Mouse (Mus musculus): ENCODE data around the gene Gab1.

Gene Gab1

DNA sequence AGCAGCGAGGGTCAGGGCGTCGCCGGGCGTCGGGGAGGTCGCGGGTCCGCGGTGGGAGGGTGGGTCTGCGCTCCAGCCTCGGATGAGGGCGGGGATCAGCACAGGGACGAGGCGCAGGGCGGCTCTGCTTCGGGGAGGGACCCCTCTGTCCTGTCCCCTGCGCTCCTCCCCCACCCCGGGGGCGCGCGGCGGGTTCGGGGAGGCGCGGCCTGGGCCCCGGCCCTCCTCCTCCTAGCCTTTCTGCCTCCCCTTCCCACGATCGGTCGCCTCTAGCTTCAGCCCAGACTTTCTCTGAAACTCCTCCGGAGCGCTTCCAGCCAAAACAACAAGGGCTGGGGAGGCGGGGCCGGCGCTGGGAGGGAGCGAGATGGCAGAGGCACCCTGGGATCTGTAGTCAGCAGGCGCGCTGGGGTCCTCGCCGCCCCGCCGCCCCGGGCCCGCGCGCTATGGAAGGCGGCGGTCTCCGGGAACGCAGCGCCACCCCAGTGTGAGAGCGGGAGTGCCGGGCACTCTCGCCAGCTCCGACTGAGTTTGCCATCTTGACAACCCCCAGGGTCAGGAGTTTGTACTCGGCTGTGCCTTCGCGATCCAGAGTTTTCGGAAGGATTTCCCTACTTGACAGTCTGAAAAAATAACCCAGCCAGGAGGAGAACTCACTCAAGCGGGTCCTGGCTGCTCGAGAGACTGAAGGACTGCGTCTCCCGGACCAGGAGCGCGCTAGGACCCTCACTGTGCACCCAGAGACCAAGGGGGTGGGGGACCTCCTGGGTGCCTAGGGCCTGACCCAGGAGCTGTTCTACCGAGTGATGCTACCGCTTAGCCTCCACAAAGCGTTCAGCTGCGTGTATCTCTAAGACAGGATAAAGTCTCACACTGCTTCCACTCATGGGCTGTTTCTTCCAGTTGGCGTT, at the start of gene Gab1:
Gene Gab1, minus strand, starts transcription at position 324 of the 911 bp plus-strand sequence.
- DNase-seq (ENCODE audit: extremely low read depth, insufficient read length, low spot score), result peak; percentile 87

DNA sequence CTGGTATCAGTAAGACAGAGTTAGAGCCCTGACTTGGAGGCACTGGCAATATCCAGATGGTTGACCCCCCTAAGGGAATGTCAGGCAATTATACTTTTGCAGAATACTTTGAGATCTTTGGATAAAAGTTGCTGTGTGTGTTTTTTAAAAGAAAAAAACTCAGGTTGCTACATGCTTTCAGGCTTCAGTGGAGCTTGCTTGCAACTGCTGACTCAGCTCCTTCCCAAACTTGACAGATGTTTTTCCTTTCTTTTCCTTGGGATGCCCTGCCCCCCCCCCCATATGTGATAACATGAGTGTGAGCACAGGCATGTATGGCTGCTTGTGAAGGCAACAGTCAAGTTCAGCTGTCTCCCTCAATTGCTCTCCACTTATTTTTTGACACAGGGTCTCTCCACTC, 48.5 kb upstream of the Gab1 start:
- no peak for DNase-seq (ENCODE audit: extremely low read depth, insufficient read length, low spot score)

DNA sequence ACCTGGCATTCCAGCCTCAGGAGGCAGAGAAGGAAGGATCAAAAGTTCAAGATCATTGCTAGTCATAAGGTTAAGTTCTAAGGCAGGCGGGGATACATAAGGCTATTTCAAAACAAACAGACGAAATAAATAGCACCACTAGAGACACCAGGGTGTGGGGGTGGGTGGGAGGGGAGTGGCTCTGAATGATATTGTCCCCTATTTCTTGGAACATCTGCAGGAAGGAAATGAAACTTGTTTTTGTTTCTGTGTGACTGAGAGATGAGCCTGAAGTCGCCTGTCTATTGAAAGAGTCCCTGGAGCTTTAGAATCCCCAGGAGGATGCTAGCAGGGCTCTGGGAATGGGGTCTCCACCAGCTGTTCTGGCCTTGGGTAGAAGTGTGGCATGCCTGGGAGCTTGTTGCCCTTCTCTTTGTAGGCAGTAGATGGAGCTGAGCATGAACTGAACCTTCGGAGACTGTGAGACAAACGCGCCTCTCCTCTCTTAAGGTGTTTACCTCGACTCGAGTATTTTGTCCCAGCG, 43.5 kb upstream of the Gab1 start:
- DNase-seq (ENCODE audit: extremely low read depth, insufficient read length, low spot score), result no peak

DNA sequence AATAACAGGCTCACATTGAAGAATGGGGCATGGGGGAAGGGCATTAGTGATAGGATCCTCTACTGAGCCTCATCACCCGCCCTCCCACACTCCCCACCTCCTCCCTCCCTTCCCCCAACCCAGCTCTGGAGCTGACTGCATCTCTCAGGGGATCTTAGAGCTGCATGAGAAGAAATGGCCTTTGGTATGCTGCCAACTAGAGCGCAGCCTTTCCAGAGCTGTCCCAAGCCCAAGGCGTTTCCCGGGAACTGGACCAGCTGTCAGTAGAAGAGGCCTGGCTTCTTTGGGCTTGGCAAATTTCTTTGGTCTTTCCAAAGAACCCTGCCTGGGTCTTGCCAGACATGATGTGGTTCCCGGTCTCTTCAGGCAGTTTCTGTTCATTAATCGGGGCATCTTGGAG, 42.3 kb upstream of the Gab1 start:
- DNase-seq (ENCODE audit: extremely low read depth, insufficient read length, low spot score), result no peak

DNA sequence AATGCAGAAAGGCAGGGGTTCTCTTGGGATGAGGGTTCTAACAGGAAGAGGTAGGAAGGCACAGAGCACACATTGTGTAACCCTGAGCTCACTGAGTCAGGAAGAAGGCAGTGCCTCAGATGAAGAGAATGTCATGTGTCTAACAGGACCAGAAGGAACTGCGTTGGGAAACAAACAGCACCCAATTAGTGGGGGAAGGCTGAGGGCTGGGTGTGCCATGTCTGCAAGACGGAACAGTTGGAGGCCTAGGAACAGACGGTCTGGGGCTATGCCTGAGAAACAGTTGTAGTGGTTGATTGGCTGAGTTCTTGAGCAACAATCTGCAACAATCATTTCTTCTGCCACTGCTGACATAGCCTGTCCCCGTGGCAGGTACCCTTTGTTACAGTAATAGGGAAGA, 38.8 kb upstream of the Gab1 start:
- no peak for DNase-seq (ENCODE audit: extremely low read depth, insufficient read length, low spot score)

DNA sequence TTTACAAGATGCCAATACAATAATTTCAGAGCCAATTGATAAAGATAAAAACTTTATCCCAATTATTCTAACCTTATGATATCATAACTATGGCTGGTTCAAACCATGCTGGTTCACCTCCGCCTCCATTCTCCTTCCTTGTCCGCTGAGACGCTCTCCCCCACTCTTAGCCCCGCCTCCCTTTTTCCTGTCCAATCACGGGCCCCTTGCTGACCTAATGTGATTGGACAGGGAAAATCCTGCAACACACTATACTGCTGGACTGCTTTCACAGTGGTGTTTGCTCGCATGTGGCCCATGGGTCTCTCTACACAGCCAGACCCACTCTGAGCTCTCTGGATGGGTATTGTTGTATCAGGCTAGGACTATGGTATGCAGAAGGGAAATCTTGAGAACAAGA, 38.2 kb upstream of the Gab1 start:
- peak; percentile 48 for DNase-seq (ENCODE audit: extremely low read depth, insufficient read length, low spot score)

DNA sequence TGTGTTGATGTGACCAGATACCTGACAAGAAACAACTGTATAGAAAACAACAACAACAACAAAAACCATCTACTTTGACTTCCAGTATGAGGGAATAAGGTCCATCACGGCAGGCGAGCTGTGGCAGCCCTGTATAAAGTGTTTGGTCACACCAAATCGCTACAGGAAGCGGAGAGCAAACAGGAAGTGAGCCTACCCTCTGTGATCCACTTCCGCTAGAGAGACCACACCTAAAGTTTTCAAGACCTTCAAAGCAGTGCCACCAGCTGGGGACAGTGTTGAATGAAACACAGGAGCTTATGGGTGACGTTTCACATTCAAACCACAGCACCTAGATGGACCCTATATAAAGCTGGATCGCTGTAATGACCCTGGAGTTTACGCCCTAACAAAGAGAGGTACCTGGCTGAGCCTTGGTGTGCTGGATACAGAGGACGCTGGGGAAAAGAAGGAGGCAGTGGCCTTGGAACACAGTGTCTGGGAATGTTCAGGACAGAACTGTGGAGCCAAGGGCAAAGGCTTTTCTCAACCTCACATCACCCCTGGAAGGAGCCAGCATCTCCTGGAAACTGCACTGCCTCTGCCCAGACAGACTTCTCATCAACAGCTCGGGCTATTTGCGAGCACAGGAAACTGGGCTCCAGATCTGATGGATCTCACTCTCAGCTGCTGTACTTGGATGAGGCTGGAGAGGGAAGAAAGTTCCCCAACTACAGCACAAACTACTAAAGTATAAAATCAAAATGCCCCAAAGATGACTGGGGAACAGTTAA, 36.3 kb upstream of the Gab1 start:
- DNase-seq (ENCODE audit: extremely low read depth, insufficient read length, low spot score), result no peak

DNA sequence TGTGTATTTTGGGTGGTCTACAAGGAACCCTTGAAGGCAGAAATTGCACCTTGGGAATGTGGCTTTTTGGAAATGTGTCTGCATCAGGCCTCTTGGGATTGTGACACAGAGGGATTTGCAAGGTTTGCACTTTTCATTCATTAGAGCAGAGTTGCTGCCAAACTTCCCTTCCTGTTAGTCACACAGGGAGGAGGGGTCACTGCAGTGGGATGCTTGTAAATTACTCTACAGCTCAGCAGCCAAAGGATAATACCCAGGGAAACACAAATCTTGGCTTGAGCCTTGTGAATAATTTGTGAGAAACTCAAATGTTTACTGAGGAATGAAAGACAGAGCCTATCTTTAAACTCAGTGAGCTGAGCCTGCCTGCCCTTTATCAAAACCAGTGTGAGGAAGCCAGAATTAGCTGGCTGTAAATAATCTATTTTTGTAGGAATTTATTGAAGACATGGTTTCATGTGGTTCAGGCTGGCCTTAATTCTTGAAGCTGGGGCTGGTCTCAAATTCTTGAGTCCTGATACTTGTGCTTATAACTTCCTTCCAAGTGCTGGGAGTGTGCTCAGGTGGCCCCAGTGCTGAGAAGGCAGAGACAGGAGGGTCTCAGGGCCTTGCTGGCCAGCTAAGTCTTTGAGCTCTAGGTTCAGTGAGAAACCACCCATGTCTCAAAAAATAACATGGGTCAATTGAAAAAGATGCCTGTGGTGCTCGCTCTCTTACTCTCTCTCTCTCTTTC, 32.9 kb upstream of the Gab1 start:
- peak; percentile 40 for DNase-seq (ENCODE audit: extremely low read depth, insufficient read length, low spot score)

DNA sequence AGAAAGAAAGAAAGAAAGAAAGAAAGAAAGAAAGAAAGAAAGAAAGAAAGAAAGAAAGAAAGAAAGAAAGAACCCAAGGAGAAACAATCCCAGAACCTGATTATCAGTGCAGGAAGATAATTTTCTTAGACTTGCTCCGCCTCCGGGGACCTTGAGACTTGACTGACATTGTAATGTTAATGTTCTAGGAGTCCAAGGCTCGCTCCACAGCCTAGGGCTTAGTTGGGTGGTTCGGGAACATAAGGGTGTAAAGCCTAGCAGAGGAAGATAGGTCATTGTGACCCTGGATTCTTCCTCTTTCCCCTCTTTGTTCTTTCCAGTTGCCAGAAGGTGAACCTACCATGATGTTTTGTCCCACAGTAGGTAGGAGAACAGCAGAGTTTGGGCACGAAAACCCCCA, 31.1 kb upstream of the Gab1 start:
- DNase-seq (ENCODE audit: extremely low read depth, insufficient read length, low spot score), result no peak

DNA sequence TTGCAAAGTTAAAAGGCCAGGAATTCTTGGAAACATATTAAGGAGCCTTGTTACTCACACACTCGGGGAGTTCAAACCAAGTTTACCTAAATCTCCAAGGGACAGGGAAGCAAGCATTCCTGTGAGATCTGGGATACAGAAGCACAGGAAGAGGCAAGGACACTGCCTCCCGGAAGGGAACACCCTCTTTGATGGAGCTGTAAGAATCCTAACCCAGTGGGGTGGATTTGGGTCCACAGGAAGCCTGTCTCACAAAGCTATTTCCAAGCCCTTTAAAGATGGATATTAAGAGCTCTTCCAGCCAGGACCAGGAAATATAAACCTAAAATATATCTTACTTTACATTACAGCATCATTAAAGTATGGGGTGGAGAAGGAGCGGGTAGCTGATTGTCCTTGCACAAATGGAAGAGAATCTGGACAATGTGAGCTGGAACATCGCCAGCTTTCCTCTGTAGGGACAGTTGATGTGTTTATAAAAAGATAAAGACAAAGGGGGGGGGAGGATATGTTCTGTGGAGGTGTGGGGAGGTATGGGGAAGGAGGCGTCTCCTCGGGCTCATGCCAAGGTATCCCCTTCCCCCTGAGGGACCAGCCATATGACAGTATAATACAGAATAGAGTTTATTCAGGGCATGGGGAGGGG, 28.1 kb upstream of the Gab1 start:
- no peak for DNase-seq (ENCODE audit: extremely low read depth, insufficient read length, low spot score)

DNA sequence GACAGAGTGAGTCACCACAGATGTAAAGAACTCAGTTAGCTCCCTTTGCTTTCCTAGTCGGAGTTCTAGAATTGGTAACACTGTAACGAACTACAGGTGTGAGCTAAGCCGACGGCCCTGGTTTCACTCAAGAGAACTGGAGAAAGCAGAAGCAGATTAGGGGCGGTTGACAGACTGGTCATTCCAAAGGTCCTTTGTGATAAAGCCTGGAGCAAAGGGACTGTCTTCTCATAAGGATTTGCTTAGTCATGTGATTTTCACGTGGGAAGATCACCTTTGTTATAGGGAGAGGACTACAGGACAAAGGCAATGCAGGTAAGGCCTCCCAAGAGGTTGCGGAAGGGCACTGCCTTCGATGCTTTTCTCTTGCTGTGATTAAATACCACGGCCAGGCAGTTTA, 22.0 kb upstream of the Gab1 start:
- no peak for DNase-seq (ENCODE audit: extremely low read depth, insufficient read length, low spot score)

DNA sequence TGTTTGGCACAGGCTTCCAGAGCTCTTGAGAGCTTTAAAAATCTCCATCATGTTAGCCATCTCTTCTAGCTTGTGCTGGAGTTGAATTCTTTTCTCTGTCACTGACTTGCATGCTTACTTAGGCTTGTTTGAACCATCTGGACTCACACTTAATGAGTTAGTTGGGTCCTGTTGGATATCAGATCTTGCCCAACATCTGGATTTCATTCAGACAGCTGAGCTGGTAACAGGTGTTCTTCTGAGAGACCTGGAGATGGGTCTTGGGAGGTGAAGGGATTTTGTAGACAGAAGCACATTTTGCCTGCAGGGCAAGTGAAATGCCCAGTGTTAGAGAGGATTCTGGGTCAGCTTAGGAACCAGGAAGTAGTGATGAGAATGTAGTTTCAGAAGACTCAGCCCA, 19.0 kb upstream of the Gab1 start:
- DNase-seq (ENCODE audit: extremely low read depth, insufficient read length, low spot score), result no peak

DNA sequence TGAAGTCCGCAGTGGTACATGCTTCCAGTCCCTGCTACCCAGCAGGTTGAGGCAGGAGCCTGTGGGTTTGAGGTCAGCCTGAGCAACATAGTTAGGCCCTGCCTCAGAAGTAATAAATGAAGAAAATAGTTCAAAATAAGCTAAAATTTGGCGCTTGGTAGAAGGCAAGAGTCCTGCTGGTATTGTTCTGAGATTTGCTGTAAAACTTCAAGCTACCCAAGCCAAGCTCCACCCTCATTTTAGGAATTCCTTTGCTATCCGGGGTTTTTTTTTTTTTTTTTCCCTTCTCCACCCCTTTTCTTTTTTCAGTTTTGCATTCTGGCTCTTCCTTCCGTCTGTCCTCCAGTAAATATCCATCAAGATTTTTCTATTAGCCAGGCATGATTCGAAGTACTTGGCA, 15.7 kb upstream of the Gab1 start:
- no peak for DNase-seq (ENCODE audit: extremely low read depth, insufficient read length, low spot score)

DNA sequence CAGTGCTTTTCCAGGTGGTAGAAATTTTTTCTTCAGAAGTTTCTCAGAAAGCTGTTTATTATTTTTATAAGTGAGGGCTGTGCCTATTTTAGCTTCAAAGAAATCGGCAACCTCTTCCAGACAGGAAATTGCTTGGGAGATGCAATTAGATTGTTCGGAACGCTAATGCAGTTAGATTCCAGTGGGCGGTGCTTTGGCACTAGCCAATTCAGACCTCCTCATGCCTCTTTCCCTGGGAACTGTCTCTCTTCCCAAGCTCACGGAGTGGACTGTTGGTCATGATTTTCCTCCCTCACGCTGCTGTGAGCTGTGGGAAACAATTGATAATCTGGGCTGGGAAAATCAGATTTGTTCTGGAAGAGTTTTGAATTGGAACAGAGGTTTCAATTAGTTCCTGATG, 15.1 kb upstream of the Gab1 start:
- no peak for DNase-seq (ENCODE audit: extremely low read depth, insufficient read length, low spot score)

DNA sequence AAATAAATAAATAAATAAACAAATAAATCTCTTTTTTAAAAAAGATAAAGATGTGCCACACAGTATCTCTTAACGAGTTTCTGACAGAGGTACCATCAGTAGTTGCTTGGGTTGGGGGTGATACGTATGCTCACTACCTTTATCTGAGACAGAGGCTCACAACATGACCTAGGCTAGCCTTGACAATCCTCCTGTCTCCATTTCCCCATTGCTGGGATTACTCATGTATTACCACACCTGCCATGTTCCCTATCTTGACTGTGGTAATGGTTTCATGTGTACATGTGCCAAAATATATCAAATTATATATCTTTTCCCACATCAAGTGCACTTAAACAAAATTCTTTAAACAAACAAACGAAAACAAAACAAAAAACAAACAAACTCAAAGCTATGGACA, 14.2 kb upstream of the Gab1 start:
- no peak for DNase-seq (ENCODE audit: extremely low read depth, insufficient read length, low spot score)

DNA sequence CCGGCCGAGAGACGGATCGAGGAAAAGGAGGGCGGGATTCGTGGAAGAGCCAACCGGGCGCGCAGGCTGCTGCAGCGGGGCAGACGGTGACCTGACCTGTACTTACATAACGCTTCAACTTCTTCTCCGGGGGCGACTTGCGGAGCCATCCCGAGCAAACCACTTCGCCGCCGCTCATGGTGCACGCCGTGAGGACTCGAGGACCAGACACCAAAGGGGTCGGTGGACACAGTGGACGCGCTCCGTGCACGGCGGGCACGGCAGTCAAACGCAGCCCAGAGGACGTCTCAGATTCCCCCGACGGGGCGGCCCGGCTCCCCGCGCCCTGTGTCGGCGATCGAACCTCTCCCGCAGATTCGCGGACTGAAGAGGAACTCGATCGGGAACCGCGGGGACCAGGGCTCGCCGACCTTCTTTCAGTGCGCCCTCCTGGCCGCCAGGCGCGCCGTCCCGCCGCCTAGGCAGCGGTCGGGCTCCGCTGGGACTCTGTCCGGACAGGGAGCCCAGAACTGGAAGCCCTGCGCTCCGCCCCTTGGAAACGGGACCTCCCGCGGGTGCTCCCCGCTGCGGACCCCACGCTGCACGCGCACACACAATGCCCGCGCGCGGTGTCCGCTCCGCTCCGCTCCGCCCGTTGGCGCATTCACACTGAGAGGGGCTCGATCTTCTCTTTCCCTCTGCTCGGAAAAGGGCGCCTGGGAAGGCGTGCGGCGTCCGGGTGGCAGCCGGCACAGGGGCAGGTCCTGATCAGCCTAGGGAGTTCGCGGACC, 708 bp downstream of the Gab1 start:
- DNase-seq (ENCODE audit: extremely low read depth, insufficient read length, low spot score), result peak; percentile 87

DNA sequence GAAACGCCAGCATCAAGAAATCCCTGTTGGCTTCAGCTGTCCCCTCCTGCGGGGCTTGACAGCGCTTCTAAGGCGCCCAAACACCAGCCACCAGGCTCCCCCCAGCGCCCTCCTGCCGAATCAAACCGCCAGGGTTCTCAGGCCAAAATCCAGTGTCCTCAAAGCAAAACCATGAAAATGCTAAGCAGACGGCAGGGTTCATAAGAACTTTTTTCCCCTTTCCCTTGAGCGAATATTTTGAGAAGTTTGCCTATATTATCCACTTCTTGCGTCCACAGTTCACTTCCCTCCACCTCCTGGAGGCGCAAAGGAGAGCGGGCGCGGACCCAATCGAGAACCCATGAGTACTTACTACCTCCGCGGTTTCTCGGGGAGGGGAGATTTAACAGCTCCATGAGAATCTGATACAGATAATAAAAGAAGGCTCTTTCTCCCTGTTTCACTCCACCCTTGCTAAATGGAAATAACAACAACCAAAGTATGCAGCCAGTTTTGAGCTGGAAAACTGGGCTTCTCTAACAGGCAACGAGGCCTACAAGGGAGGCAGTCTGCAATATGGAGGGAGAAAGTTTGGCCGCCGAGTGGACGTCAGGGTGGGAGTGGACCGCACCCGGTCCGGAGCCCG, 1.4 kb downstream of the Gab1 start:
- peak; percentile 71 for DNase-seq (ENCODE audit: extremely low read depth, insufficient read length, low spot score)

DNA sequence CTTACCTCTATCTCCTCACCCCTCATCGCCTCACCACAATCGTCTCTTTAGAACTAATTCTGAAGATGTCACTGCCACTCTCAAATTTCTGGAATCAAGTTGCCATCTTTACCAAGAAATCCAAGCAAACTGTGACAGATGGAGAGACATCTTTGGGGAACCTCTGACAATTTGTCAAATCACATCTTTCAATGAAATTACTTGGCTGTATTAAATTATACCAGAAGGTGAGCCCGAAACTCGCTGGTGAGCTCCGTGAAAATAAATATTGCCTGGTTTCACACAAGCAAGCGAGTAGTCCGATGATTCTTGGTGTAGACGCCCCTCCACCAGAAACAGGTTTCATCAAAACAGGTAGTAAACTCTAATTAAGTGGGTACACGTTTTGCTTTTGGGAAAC, 2.2 kb downstream of the Gab1 start:
- no peak for DNase-seq (ENCODE audit: extremely low read depth, insufficient read length, low spot score)

DNA sequence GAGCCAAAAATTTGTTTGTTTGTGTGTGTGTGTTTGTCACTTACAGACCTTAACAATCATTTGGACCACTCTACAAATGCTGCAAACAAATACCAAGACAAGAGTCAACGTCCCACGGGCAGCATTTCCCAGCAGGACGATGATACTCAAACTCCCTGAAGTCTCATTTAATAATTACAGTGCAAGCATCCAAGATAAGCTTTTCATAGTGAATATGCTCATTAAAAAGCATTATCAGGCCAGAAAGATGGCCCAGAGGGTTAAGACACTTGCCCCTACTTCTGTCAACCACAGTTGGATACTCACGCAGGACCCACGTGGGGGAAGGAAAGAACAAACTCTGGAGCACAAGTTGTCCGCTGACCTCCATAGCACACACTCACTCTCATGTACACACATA, 4.8 kb downstream of the Gab1 start:
- DNase-seq (ENCODE audit: extremely low read depth, insufficient read length, low spot score), result no peak
